Comparison of ENCODE assay signal across 23 mouse cellular contexts in genomic region chrX:136252023-136252729, GRCm38 (mm10). TPM values are rescaled to one million over a fixed set of nuclear protein-coding genes. Genes with fewer than 3 reads are reported as not detected.
DNase-seq lines count a peak whose midpoint lies in the region; ATAC-seq and TF ChIP-seq lines count a peak whose summit lies in the region.
"Had no signal": no experiment of that assay in that cellular context is flagged by ENCODE, and none has a peak within 500 bp of the region (broad histone marks: within the 10 kb centered on the region; RNA-seq: fewer than 3 reads in every experiment).

No protein-coding gene starts in this region.

- no peak for TF ChIP-seq CTCF in liver, postnatal 0 days (IDR thresholded peaks at IDR 0.05; ENCODE audit: low read depth)

- H3K4me3 ChIP-seq in heart, embryonic 15.5 days = no peak overlapping the region
- no peak overlapping the region for H3K4me3 ChIP-seq in intestine, embryonic 16.5 days (ENCODE audit: low read length)
- no peak overlapping the region for H3K4me3 ChIP-seq in liver, postnatal 0 days (ENCODE audit: low read depth, low read length)
- H3K4me3 ChIP-seq: forebrain, embryonic 13.5 days; heart, embryonic 10.5 days; limb, embryonic 13.5 days; megakaryocyte, embryonic 14.5 days; myocyte; neural tube, embryonic 15.5 days had no signal

- DNase-seq in heart, postnatal 25 days (ENCODE audit: low spot score) = no peak
- DNase-seq in liver, postnatal 0 days = no peak
- DNase-seq in MN1 (ENCODE audit: low spot score) = no peak
- DNase-seq in left cerebral cortex, postnatal 36 days (ENCODE audit: low spot score in 2 of 2) = no peak
- DNase-seq: cerebellum, adult 2 months; gastrocnemius, postnatal 25 days; kidney, adult 8-10 months; kidney, postnatal 4 days; lung, postnatal 10 days; retina, postnatal 1 day; thymus, adult 18-20 months had no signal

- ATAC-seq in heart, embryonic 15.5 days (replicated peaks; ENCODE audit: insufficient number of reproducible peaks, insufficient read depth, low FRiP score, low read depth) = no peak
- peak; percentile 58; the same call in 1 of the 2 replicates for ATAC-seq in common myeloid progenitor, adult 5-6 weeks (replicated peaks; ENCODE audit: low read depth, poor library complexity, severe bottlenecking)
- peak; percentile 76 for ATAC-seq in intestine, embryonic 16.5 days
- peak; percentile 72 for ATAC-seq in liver, postnatal 0 days
- ATAC-seq: forebrain, embryonic 13.5 days; hindbrain, postnatal 0 days had no signal

- 25% methylated on average over 6 of the region's 6 CpGs for WGBS in heart, embryonic 15.5 days
- 35% methylated on average over 6 of the region's 6 CpGs for WGBS in intestine, embryonic 16.5 days
- WGBS in liver, postnatal 0 days (ENCODE audit: insufficient replicate concordance) = 44% methylated on average over 6 of the region's 6 CpGs

- H3K9me3 ChIP-seq in heart, embryonic 15.5 days (replicated peaks) = no peaks in the 10 kb centered on the region
- H3K9me3 ChIP-seq in intestine, embryonic 16.5 days (ENCODE audit: control insufficient read depth, low read length) = no peaks in the 10 kb centered on the region
- no peaks in the 10 kb centered on the region for H3K9me3 ChIP-seq in liver, postnatal 0 days (ENCODE audit: low read length)
- H3K9me3 ChIP-seq: forebrain, embryonic 13.5 days; heart, embryonic 10.5 days; limb, embryonic 13.5 days; megakaryocyte, embryonic 14.5 days; neural tube, embryonic 15.5 days had no signal

- H3K4me1 ChIP-seq in heart, embryonic 15.5 days (replicated peaks) = peaks cover 3% of the 10 kb centered on the region; the same call in 1 of the 2 replicates
- no peaks in the 10 kb centered on the region for H3K4me1 ChIP-seq in intestine, embryonic 16.5 days (ENCODE audit: control insufficient read depth, insufficient read depth, low read length)
- H3K4me1 ChIP-seq in liver, postnatal 0 days (ENCODE audit: insufficient read depth) = no peaks in the 10 kb centered on the region
- H3K4me1 ChIP-seq: forebrain, embryonic 13.5 days; limb, embryonic 13.5 days; megakaryocyte, embryonic 14.5 days; neural tube, embryonic 15.5 days had no signal

- H3K36me3 ChIP-seq in heart, embryonic 15.5 days = no peaks in the 10 kb centered on the region; the same call in 1 of the 2 replicates
- H3K36me3 ChIP-seq in intestine, embryonic 16.5 days (ENCODE audit: control insufficient read depth, insufficient read depth, low read length) = no peaks in the 10 kb centered on the region
- no peaks in the 10 kb centered on the region for H3K36me3 ChIP-seq in liver, postnatal 0 days (replicated peaks; ENCODE audit: insufficient read depth, low read length)
- H3K36me3 ChIP-seq: limb, embryonic 13.5 days; neural tube, embryonic 15.5 days had no signal

- no peak overlapping the region for H3K4me2 ChIP-seq in heart, embryonic 15.5 days
- no peak overlapping the region for H3K4me2 ChIP-seq in intestine, embryonic 16.5 days (ENCODE audit: low read depth, low read length)
- peak overlapping the region; percentile 35 for H3K4me2 ChIP-seq in liver, postnatal 0 days (ENCODE audit: low read depth, low read length)
- H3K4me2 ChIP-seq: forebrain, embryonic 13.5 days; limb, embryonic 13.5 days; neural tube, embryonic 15.5 days had no signal

- H3K9ac ChIP-seq in heart, embryonic 15.5 days = no peak overlapping the region
- no peak overlapping the region for H3K9ac ChIP-seq in intestine, embryonic 16.5 days (ENCODE audit: low read depth, low read length)
- H3K9ac ChIP-seq in liver, postnatal 0 days (replicated peaks) = no peak overlapping the region
- H3K9ac ChIP-seq: forebrain, embryonic 13.5 days; limb, embryonic 13.5 days; neural tube, embryonic 15.5 days had no signal

- intact Hi-C loops in heart, postnatal 25 days (cut with DNase I) = no loop called here
- intact Hi-C loops in left cerebral cortex, postnatal 36 days (cut with DNase I) = no loop called here

- TF ChIP-seq EP300 in liver, postnatal 0 days (IDR thresholded peaks at IDR 0.05; ENCODE audit: low read depth) = no peak

- no peaks in the 10 kb centered on the region for H3K27me3 ChIP-seq in heart, embryonic 15.5 days
- no peaks in the 10 kb centered on the region for H3K27me3 ChIP-seq in intestine, embryonic 16.5 days (replicated peaks; ENCODE audit: control insufficient read depth, insufficient read depth, low read length)
- H3K27me3 ChIP-seq in liver, postnatal 0 days (ENCODE audit: insufficient read depth, low read length) = no peaks in the 10 kb centered on the region
- H3K27me3 ChIP-seq: forebrain, embryonic 13.5 days; neural tube, embryonic 15.5 days had no signal

- H3K27ac ChIP-seq in heart, embryonic 15.5 days = peak overlapping the region; percentile 20; the same call in 1 of the 2 replicates
- H3K27ac ChIP-seq in intestine, embryonic 16.5 days (ENCODE audit: low read length) = no peak overlapping the region
- peak overlapping the region; percentile 8; the same call in 1 of the 2 replicates for H3K27ac ChIP-seq in liver, postnatal 0 days (ENCODE audit: low read depth)
- H3K27ac ChIP-seq: forebrain, embryonic 13.5 days; heart, embryonic 10.5 days; hindbrain, postnatal 0 days; limb, embryonic 13.5 days; neural tube, embryonic 15.5 days had no signal

RNA-seq across cellular contexts. Expression of gene Tceal9, which starts 7.3 kb away (rescaled TPM):
- polyA plus RNA-seq in heart, embryonic 15.5 days (2015; fragmentation: Nextera tagmentation; extraction: Ambion mirVana) = 377 and 423 TPM in 2 replicates
- total RNA-seq in heart, postnatal 25 days (2021) = 10 to 100 TPM; 31.2 to 36.5 TPM
- total RNA-seq in common myeloid progenitor, adult 5-6 weeks (2017) = 264 and 277 TPM in 2 replicates
- polyA plus RNA-seq in intestine, embryonic 16.5 days (2015; fragmentation: Nextera tagmentation; extraction: Ambion mirVana) = 556 and 559 TPM in 2 replicates
- 220 and 246 TPM in 2 replicates for polyA plus RNA-seq in liver, postnatal 0 days (2015; fragmentation: Nextera tagmentation; extraction: Ambion mirVana)
- 100 to 1,000 TPM; 112 to 117 TPM for total RNA-seq in left cerebral cortex, postnatal 36 days (2021)

RNA-seq across cellular contexts. Expression of gene Bex3, which starts 17.9 kb away (rescaled TPM):
- 396 and 413 TPM in 2 replicates for polyA plus RNA-seq in heart, embryonic 15.5 days (2015; fragmentation: Nextera tagmentation; extraction: Ambion mirVana)
- 10 to 100 TPM; 12.2 to 17.1 TPM for total RNA-seq in heart, postnatal 25 days (2021)
- total RNA-seq in common myeloid progenitor, adult 5-6 weeks (2017) = 127 and 175 TPM in 2 replicates
- polyA plus RNA-seq in intestine, embryonic 16.5 days (2015; fragmentation: Nextera tagmentation; extraction: Ambion mirVana) = 355 and 360 TPM in 2 replicates
- 179 and 196 TPM in 2 replicates for polyA plus RNA-seq in liver, postnatal 0 days (2015; fragmentation: Nextera tagmentation; extraction: Ambion mirVana)
- total RNA-seq in left cerebral cortex, postnatal 36 days (2021) = 100 to 1,000 TPM; 298 to 309 TPM

RNA-seq across cellular contexts. Expression of gene Bex1, which starts 36.9 kb away (rescaled TPM):
- polyA plus RNA-seq in heart, embryonic 15.5 days (2015; fragmentation: Nextera tagmentation; extraction: Ambion mirVana) = 189 and 225 TPM in 2 replicates
- 1 to 10 TPM; 2.0 to 3.6 TPM for total RNA-seq in heart, postnatal 25 days (2021)
- total RNA-seq in common myeloid progenitor, adult 5-6 weeks (2017) = 10.5 and 12.3 TPM in 2 replicates
- polyA plus RNA-seq in intestine, embryonic 16.5 days (2015; fragmentation: Nextera tagmentation; extraction: Ambion mirVana) = 151 and 167 TPM in 2 replicates
- 134 and 163 TPM in 2 replicates for polyA plus RNA-seq in liver, postnatal 0 days (2015; fragmentation: Nextera tagmentation; extraction: Ambion mirVana)
- total RNA-seq in left cerebral cortex, postnatal 36 days (2021) = 10 to 100 TPM; 83.6 to 87.9 TPM

RNA-seq across cellular contexts. Expression of gene Tceal7, which starts 37.6 kb away (rescaled TPM):
- polyA plus RNA-seq in heart, embryonic 15.5 days (2015; fragmentation: Nextera tagmentation; extraction: Ambion mirVana) = 12.0 and 20.2 TPM in 2 replicates
- 1 to 10 TPM in 1 of 2 experiments, under 1 TPM in 1; 0.95 to 1.3 TPM for total RNA-seq in heart, postnatal 25 days (2021)
- not detected in 2 replicates for total RNA-seq in common myeloid progenitor, adult 5-6 weeks (2017)
- 0.84 and 0.95 TPM in 2 replicates for polyA plus RNA-seq in intestine, embryonic 16.5 days (2015; fragmentation: Nextera tagmentation; extraction: Ambion mirVana)
- polyA plus RNA-seq in liver, postnatal 0 days (2015; fragmentation: Nextera tagmentation; extraction: Ambion mirVana) = 0.36 and 5.2 TPM in 2 replicates
- 1 to 10 TPM; 2.3 to 3.2 TPM for total RNA-seq in left cerebral cortex, postnatal 36 days (2021)
- total RNA-seq: hematopoietic stem cell, adult 5-6 weeks had no signal
- polyA plus RNA-seq: urinary bladder, adult 2 months had no signal

RNA-seq across cellular contexts. Expression of gene Tceal5, which starts 48.5 kb away (rescaled TPM):
- polyA plus RNA-seq in heart, embryonic 15.5 days (2015; fragmentation: Nextera tagmentation; extraction: Ambion mirVana) = 14.3 and 20.2 TPM in 2 replicates
- under 1 TPM; 0.50 to 0.94 TPM for total RNA-seq in heart, postnatal 25 days (2021)
- 0.97 TPM in 1 of 2 replicates, not detected in the other for total RNA-seq in common myeloid progenitor, adult 5-6 weeks (2017)
- polyA plus RNA-seq in intestine, embryonic 16.5 days (2015; fragmentation: Nextera tagmentation; extraction: Ambion mirVana) = 3.8 and 4.3 TPM in 2 replicates
- polyA plus RNA-seq in liver, postnatal 0 days (2015; fragmentation: Nextera tagmentation; extraction: Ambion mirVana) = 12.7 and 16.3 TPM in 2 replicates
- total RNA-seq in left cerebral cortex, postnatal 36 days (2021) = 100 to 1,000 TPM; 109 to 156 TPM
